Mouse (Mus musculus): ENCODE measurements around the gene Gfra1. TPM values are rescaled to one million over a fixed set of nuclear protein-coding genes. Genes with fewer than 3 reads are reported as not detected.

Gene Gfra1
- total and polyA plus RNA-seq, 3 experiments: 1.0 to 2.5 (median 1.7) TPM

GRCm38 (mm10) chr19:58441785-58442184 lies 13.9 kb downstream of the Gfra1 start:
- no peak for DNase-seq

GRCm38 (mm10) chr19:58441246-58441645 lies 14.5 kb downstream of the Gfra1 start:
- DNase-seq: no peak

GRCm38 (mm10) chr19:58438762-58439161 lies 16.9 kb downstream of the Gfra1 start:
- DNase-seq: no peak

GRCm38 (mm10) chr19:58437441-58438071 lies 18.2 kb downstream of the Gfra1 start:
- no peak for DNase-seq

GRCm38 (mm10) chr19:58436874-58437273 lies 18.8 kb downstream of the Gfra1 start:
- DNase-seq: peak; percentile 19

- no peak for DNase-seq
Measured at GRCm38 (mm10) chr19:58435877-58436276, 19.8 kb downstream of the Gfra1 start.

GRCm38 (mm10) chr19:58432840-58433239 lies 22.9 kb downstream of the Gfra1 start:
- DNase-seq: no peak

GRCm38 (mm10) chr19:58428546-58428945 lies 27.2 kb downstream of the Gfra1 start:
- no peak for DNase-seq

GRCm38 (mm10) chr19:58427348-58427747 lies 28.4 kb downstream of the Gfra1 start:
- no peak for DNase-seq

GRCm38 (mm10) chr19:58424928-58425327 lies 30.8 kb downstream of the Gfra1 start:
- no peak for DNase-seq

GRCm38 (mm10) chr19:58424179-58424578 lies 31.5 kb downstream of the Gfra1 start:
- DNase-seq: no peak

- no peak for DNase-seq
Measured at GRCm38 (mm10) chr19:58422916-58423493, 32.7 kb downstream of the Gfra1 start.

GRCm38 (mm10) chr19:58419685-58420084 lies 36.0 kb downstream of the Gfra1 start:
- no peak for DNase-seq

GRCm38 (mm10) chr19:58419278-58419677 lies 36.4 kb downstream of the Gfra1 start:
- no peak for DNase-seq

- DNase-seq: no peak
Measured at GRCm38 (mm10) chr19:58415173-58415572, 40.5 kb downstream of the Gfra1 start.

GRCm38 (mm10) chr19:58414733-58415132 lies 41.0 kb downstream of the Gfra1 start:
- no peak for DNase-seq

- peak; percentile 47 for DNase-seq
Measured at GRCm38 (mm10) chr19:58413290-58413689, 42.4 kb downstream of the Gfra1 start.

GRCm38 (mm10) chr19:58412811-58413210 lies 42.9 kb downstream of the Gfra1 start:
- DNase-seq: no peak

- no peak for DNase-seq
Measured at GRCm38 (mm10) chr19:58406726-58407125, 49.0 kb downstream of the Gfra1 start.

- no peak for DNase-seq
Measured at GRCm38 (mm10) chr19:58400224-58400623, 55.5 kb downstream of the Gfra1 start.

GRCm38 (mm10) chr19:58399166-58399565 lies 56.5 kb downstream of the Gfra1 start:
- DNase-seq: no peak

GRCm38 (mm10) chr19:58396604-58396984 lies 59.1 kb downstream of the Gfra1 start:
- no peak for DNase-seq

GRCm38 (mm10) chr19:58395785-58396603 lies 59.7 kb downstream of the Gfra1 start:
- DNase-seq: peak; percentile 6

All from adrenal gland, adult 2 months (tissue).